Mouse (Mus musculus): ENCODE measurements around the gene Cst13. TPM values are rescaled to one million over a fixed set of nuclear protein-coding genes. Genes with fewer than 3 reads are reported as not detected.
A peak's percentile ranks its signal among the peaks of the same experiment; 100 is the strongest.
"Not testable (repeated sequence)": the region's sequence is repeated elsewhere in the genome, so short reads cannot be mapped to it uniquely, and the experiment has no call there.

Cst13 gene
- 1.6 TPM in 1 of 3 replicates, not detected in the others for total RNA-seq (2017)

DNA sequence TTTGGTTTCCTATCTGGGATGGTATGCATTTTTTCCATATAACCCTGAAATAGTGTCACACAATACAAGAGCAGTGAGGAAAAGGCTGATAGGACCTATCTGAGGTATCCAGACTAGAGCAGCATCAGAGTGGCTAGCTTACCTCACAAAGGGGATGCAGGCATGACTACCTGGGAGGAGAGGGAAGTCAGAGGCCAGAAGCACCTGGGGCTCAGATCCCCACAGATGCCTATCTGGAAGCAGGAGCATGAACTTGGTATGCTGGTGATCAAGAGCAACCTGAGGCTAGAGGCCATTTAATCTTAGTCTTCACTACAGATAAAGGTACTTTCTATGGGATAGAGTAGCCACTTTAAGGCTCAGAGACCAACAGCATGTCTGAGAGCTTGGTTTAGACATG, at the start of gene Cst13:
Gene Cst13, plus strand, starts transcription at position 173 of the 400 bp plus-strand sequence.
- ATAC-seq (replicated peaks; ENCODE audit: insufficient number of reproducible peaks, low FRiP score, low TSS enrichment, poor library complexity, severe bottlenecking), result no peak

GRCm38 (mm10) chr2:148771397-148771796, 48.5 kb upstream of the Cst13 start, which contains the start of gene Cst11:
Cst11 (minus strand) TSS chr2:148771497.
- ATAC-seq (replicated peaks; ENCODE audit: insufficient number of reproducible peaks, low FRiP score, low TSS enrichment, poor library complexity, severe bottlenecking), result not testable (repeated sequence)

DNA sequence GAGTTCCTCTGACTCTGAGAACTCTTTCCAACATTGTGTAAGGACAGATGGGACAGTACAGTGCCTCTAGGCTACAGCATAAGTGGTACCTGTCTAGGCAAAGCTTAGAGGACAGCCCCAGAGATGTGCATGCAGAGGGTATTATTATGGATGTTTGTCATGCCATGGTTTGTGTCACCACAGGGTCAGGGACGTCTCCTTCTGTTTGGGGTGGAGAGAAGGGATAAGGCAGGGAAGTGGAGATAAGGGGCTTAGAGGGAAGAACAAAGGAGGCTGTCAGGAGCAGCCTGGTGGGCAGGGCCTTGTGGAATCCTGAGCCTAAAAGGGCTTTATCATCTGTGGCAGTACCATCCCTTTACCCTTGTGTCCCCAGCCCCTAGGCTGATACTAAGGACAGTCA, 38.2 kb upstream of the Cst13 start, which contains the start of gene 8030411F24Rik:
Gene 8030411F24Rik, plus strand, starts transcription at position 301 of the 400 bp plus-strand sequence.
- ATAC-seq (replicated peaks; ENCODE audit: insufficient number of reproducible peaks, low FRiP score, low TSS enrichment, poor library complexity, severe bottlenecking), result no peak

GRCm38 (mm10) chr2:148789142-148789541, 30.7 kb upstream of the Cst13 start, which contains the start of gene Cst12:
Cst12 (plus strand) TSS chr2:148789361.
- ATAC-seq (replicated peaks; ENCODE audit: insufficient number of reproducible peaks, low FRiP score, low TSS enrichment, poor library complexity, severe bottlenecking), result no peak

DNA sequence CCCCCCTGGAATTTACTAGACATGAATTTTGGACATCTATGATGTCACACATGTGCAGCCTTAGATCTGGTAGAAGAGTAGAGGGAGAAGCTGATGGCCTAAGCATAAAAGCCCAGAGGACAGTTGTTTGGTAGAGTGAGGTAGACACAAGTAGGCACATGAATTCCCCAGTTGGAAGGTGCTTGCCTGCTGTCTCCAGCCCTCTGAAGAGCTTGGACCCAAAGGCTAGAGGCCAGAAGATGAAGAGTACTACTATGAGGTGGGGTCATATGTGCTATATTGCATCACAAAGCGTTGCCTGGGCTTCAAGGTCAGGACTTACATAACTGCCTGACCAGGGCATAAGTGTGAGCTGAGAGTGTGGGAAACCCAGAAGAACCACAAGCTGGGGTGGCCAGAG, 21.4 kb upstream of the Cst13 start, which contains the start of gene Cst8:
Gene Cst8, plus strand, starts transcription at position 301 of the 400 bp plus-strand sequence.
- no peak for ATAC-seq (replicated peaks; ENCODE audit: insufficient number of reproducible peaks, low FRiP score, low TSS enrichment, poor library complexity, severe bottlenecking)

DNA sequence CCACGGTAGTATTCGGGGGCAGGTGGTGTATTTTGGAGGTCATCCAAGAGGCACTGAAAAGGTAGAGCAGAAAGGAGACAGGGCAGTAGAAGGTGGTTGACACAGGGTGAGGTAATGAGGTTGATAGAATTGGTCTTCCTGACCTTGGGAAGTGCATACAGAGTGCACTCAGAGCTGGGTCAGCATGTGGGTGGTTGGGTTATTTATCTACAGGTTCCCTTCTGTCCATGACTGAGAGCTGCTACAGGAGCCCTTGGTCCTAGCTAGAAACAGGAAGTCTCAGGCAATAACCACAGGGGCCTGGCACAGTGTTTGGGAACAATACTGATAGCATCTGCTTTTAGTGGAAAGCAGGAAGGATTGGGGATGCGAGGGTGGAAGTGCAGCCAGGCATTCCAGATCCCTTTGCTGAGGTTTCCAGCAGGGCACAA, 18.4 kb upstream of the Cst13 start:
- no peak for ATAC-seq (replicated peaks; ENCODE audit: insufficient number of reproducible peaks, low FRiP score, low TSS enrichment, poor library complexity, severe bottlenecking)

- ATAC-seq (replicated peaks; ENCODE audit: insufficient number of reproducible peaks, low FRiP score, low TSS enrichment, poor library complexity, severe bottlenecking), result no peak
Measured at GRCm38 (mm10) chr2:148806696-148807095, 13.2 kb upstream of the Cst13 start.

GRCm38 (mm10) chr2:148825986-148826385, 6.1 kb downstream of the Cst13 start:
- no peak for ATAC-seq (replicated peaks; ENCODE audit: insufficient number of reproducible peaks, low FRiP score, low TSS enrichment, poor library complexity, severe bottlenecking)

DNA sequence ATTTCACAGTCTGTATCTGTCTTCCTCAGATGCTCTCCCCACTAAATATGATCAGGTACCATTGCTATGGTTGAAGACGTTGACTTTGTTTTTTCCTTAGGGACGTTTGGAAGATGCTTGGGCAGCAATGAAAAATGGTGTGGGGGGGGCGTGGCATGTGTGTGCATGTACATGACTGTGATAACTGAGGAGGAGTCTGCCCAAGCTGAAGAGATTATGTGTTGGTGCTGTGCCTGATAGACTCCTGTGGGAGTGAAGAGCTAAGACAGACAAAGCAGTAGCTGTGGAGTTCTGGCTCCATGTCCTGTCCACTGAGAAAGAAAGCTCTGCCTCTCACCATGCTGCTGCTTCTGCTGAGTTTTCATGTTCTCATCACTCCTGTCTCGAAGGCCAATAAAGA, 15.0 kb downstream of the Cst13 start, which contains the start of gene Cst9:
Gene Cst9, plus strand, starts transcription at position 236 of the 400 bp plus-strand sequence.
- no peak for ATAC-seq (replicated peaks; ENCODE audit: insufficient number of reproducible peaks, low FRiP score, low TSS enrichment, poor library complexity, severe bottlenecking)

DNA sequence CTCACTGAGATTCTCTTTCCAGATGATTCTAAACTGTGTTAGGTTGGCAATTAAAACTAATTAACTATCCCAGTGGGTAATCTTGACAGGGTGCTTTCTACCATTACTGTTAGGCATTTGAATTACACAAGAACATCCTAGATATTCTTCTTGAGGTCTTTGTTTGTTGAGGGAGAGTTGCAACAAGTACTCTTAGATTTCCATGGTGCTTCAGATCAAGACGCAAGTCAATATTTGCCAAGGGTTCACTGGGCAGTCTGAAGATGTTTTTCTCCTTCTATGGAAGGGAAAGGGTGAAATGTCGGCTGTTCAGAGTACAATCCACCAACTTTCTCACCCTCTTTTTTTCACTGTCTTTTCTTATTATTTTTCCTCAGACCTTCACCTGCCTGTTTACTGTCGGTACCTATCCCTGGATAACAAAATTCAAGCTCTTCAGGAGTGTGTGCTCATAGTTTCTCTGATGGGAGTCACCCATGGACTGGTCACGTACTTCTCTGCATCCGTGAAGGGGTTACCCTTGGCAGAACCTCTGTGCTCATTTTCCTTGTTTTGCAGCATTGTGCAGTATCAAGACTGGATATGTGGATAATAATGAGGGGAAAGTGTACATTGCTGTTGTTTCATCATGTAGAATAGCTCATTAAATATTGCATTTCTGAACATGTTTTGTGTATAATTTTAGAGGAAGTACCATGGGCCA, 18.3 kb downstream of the Cst13 start:
- ATAC-seq (replicated peaks; ENCODE audit: insufficient number of reproducible peaks, low FRiP score, low TSS enrichment, poor library complexity, severe bottlenecking), result no peak

DNA sequence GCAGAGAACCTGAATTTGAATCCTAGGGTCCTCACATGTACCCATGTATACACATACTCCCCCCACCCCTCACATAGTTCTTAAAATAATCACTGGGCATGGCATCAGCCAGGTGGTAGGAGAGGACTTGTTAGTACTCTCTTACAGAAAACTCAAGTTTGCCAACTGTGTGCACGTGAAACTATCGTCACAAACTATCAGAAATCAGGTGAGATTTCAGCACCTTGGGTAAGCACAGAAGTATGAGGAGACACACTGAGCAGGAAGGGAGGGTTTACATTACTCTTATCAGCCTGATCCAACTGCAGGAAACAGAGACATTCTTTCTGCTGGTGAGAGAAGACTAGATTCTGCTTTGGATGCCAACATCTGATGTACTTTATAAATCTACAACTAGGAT, 19.3 kb downstream of the Cst13 start:
- ATAC-seq (replicated peaks; ENCODE audit: insufficient number of reproducible peaks, low FRiP score, low TSS enrichment, poor library complexity, severe bottlenecking), result no peak

GRCm38 (mm10) chr2:148851116-148851906, 31.4 kb downstream of the Cst13 start:
- peak; percentile 80 for ATAC-seq (replicated peaks; ENCODE audit: insufficient number of reproducible peaks, low FRiP score, low TSS enrichment, poor library complexity, severe bottlenecking)

- ATAC-seq (replicated peaks; ENCODE audit: insufficient number of reproducible peaks, low FRiP score, low TSS enrichment, poor library complexity, severe bottlenecking), result peak; percentile 80
Measured at GRCm38 (mm10) chr2:148856630-148857400, 36.9 kb downstream of the Cst13 start.

DNA sequence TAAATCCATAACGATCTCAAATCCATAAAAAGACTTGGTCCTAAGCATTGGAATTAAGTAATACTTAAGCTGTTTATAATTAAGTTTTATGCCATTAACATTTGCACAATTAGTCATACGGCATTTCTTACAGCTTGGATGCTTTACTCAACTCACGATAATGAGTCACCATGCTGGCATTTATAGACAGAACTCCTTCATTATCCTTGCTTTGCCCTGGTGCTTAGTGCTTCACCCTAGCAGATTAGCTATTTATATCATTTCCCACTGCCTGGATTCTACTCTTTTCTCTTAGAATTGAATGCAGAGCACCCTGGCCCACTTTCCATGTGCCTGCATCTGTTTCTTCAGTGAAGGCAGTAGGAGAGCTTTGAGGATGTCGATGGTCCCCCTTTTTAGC, 37.6 kb downstream of the Cst13 start:
- no peak for ATAC-seq (replicated peaks; ENCODE audit: insufficient number of reproducible peaks, low FRiP score, low TSS enrichment, poor library complexity, severe bottlenecking)

GRCm38 (mm10) chr2:148860993-148861392, 41.1 kb downstream of the Cst13 start:
- no peak for ATAC-seq (replicated peaks; ENCODE audit: insufficient number of reproducible peaks, low FRiP score, low TSS enrichment, poor library complexity, severe bottlenecking)

GRCm38 (mm10) chr2:148861693-148862092, 41.8 kb downstream of the Cst13 start:
- no peak for ATAC-seq (replicated peaks; ENCODE audit: insufficient number of reproducible peaks, low FRiP score, low TSS enrichment, poor library complexity, severe bottlenecking)

GRCm38 (mm10) chr2:148864966-148865365, 45.1 kb downstream of the Cst13 start, which contains the start of gene 9230104L09Rik:
9230104L09Rik (minus strand) TSS chr2:148865038.
- ATAC-seq (replicated peaks; ENCODE audit: insufficient number of reproducible peaks, low FRiP score, low TSS enrichment, poor library complexity, severe bottlenecking), result no peak

DNA sequence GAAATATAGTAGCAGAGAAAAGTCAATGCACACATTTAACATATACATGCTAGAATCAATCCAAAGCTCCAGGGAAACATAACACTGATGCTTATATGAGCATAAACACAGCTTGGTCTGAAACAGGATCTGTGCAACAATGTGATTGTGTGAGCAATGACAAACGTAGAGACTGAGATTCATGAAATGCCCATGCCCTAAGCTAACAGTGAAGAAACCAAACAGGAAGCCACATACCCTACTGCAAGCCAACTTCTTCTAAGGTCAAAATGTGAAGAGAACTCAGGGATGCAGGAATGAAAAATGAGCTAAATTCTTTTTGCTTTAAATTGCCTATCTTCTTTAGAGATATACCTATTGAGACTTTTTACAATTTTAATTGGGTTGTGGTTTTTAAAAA, 49.1 kb downstream of the Cst13 start:
- no peak for ATAC-seq (replicated peaks; ENCODE audit: insufficient number of reproducible peaks, low FRiP score, low TSS enrichment, poor library complexity, severe bottlenecking)

- ATAC-seq (replicated peaks; ENCODE audit: insufficient number of reproducible peaks, low FRiP score, low TSS enrichment, poor library complexity, severe bottlenecking), result no peak
Measured at GRCm38 (mm10) chr2:148870526-148870925, 50.6 kb downstream of the Cst13 start.

Measured in monocyte, adult 5-6 weeks (primary cell).